Mouse (Mus musculus) CD4-positive, CD25-positive, alpha-beta regulatory T cell, adult 4 months (primary cell): ENCODE measurements around the gene Olfr166. TPM values are rescaled to one million over a fixed set of nuclear protein-coding genes. Genes with fewer than 3 reads are reported as not detected.
"Not testable (repeated sequence)": the region's sequence is repeated elsewhere in the genome, so short reads cannot be mapped to it uniquely, and the experiment has no call there.

Source experiments
- ATAC-seq: one replicate; pipeline ENCODE4 v1.8.0; 2017
- polyA plus RNA-seq, 2 experiments: library from polyadenylated mRNA; unstranded; fragments of 100-300 nt; shearing (Covaris generic); gene quantifications; one replicate each; pipeline ENCODE4 v1.2.1; 2017

Olfr166 gene
- polyA plus RNA-seq = not detected

DNA sequence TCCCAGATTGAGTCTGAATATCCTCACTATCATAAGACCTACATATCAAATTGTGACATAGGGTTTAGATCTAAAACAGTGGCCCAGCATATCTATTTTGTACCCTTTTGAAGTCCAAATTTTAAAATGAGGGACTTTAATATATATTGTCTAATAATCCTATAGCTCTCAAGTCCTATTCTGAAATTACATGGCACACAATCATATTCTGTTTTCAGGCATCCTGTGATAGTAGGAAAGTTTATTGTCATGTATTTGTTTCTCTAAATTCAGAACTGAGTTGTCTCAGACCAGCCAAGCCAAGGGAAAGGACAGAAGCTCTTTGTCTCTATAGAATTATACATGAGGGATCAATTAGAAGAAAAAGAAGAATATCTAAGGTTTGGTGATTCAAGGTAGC is at the start of gene Olfr166:
Olfr166 (plus strand) TSS at position 301 of the 400 bp plus-strand sequence.
- ATAC-seq = no peak

DNA sequence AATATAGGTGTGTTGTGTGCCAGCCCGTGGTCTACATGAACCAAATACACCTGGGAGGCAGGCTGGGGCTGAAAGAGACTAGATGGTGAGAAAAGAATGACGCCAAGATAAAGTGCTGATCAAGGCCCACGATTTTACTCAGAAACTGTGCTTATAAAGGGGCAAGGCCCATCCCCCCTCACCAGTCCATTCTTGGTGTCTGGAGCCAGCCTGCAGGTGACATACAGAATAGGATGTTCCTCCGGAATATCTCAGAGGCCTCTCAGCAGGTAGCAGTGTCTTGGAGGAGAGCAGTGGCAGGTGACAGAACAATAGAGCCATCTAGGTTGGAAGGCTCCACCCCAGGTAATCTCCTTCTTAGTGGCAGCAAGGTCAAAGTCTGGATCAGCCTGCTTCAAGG is 24.8 kb upstream of the Olfr166 start:
- ATAC-seq = not testable (repeated sequence)

DNA sequence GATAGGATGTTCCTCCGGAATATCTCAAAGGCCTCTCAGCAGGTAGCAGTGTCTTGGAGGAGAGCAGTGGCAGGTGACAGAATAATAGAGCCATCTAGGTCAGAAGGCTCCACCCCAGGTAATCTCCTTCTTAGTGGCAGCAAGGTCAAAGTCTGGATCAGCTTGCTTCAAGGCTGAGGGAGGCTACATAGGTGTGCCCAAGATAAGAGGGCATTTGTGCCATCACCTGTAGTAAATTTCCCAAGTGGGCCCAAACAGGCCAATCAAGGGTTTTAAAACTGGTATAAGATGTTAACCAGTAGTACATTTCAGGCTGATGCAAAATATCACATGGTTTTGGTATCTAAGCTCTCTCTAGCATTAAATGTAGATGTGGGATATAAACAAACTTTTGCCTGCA is 19.1 kb upstream of the Olfr166 start:
- no peak for ATAC-seq

DNA sequence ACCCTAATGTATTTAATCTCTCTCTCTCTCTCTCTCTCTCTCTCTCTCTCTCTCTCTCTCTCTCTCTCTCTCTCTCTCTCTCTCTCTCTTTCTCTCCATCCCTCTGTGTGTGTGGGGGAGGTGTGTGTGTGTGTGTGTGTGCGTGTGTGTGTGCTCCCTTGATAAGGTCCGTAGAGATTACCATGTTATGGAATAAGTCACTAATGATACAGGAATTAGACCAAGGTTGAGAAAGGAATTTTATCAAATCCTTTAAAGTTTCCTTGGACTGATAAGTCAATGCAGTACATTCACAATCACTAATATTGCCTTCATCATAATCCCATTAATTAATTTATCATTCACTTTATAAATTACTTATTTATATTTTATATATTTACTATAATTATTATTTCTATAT is 38.7 kb downstream of the Olfr166 start, which contains the start of gene Olfr167:
Olfr167 (minus strand) TSS at position 101 of the 400 bp plus-strand sequence.
- ATAC-seq = no peak

DNA sequence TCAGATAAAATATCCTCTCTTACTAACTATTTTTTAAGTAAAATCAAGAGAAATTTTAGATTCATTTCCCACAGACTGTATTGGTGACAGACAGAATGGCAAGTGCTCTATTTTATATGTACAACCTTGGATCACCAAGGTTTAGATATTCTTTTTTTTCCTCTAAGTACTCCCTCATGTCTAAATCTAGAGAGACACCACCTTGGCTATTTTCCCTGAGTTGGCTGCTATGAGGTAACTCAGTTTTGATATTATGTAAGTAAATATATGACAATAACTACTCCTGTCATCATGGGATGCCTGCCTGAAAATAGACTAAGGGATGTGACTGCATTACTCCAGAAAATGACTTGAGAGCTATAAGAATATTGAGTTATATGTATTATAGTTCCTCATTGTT is 52.0 kb downstream of the Olfr166 start, which contains the start of gene Olfr168:
Olfr168 (minus strand) TSS at position 101 of the 400 bp plus-strand sequence.
- ATAC-seq = no peak

Other genes starting within 250 kb of the Olfr166 start
- gene Olfr164, start 169.6 kb upstream of the Olfr166 start, polyA plus RNA-seq = not detected
- not detected for gene Olfr165, start 60.6 kb upstream of the Olfr166 start, polyA plus RNA-seq
- not detected for gene Olfr167, start 38.6 kb downstream of the Olfr166 start, polyA plus RNA-seq
- not detected for gene Olfr168, start 51.9 kb downstream of the Olfr166 start, polyA plus RNA-seq
- gene Olfr169, start 88.1 kb downstream of the Olfr166 start, polyA plus RNA-seq = not detected
- not detected for gene Olfr170, start 128.2 kb downstream of the Olfr166 start, polyA plus RNA-seq
- gene Olfr171, start 146.2 kb downstream of the Olfr166 start, polyA plus RNA-seq = not detected
- gene Lamp3, start 222.7 kb downstream of the Olfr166 start, polyA plus RNA-seq = under 1 TPM; 0.17 to 0.29 TPM